ENCODE assay signal across 26 mouse cellular contexts in the genomic region with DNA sequence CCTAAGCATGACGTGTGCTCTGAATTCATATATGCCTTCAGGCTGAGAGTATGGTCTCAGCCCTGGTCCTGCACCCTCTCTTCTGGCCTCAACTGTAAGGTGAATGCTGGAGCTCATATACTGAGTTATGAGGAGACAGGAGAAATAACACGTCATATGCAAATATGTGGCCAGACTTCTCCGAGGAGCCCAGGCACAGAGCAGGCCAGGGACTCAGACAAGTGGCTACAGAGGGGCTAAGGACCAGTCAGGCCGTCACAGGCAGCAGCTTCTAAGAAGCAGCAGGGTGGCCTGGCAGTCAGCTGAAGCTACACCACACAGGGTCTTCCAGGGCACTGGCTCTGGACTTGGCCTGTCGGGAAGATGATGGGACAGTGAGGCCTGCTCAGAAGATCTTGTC.
"Had no signal": no experiment of that assay in that cellular context is flagged by ENCODE, and none has a peak within 500 bp of the region (broad histone marks: within the 10 kb centered on the region; RNA-seq: fewer than 3 reads in every experiment).

No protein-coding gene starts in this region.

- H3K4me1 ChIP-seq: limb, embryonic 13.5 days; limb, embryonic 15.5 days had no signal

- H3K9ac ChIP-seq: heart, embryonic 12.5 days; hindbrain, embryonic 13.5 days; hindbrain, embryonic 15.5 days; kidney, embryonic 15.5 days; limb, embryonic 13.5 days; limb, embryonic 15.5 days; liver, embryonic 14.5 days had no signal

- DNase-seq: gastrocnemius, postnatal 10 days; gastrocnemius, postnatal 25 days; heart, adult 18-20 months; heart, postnatal 10 days; heart, postnatal 4 days; kidney, adult 11 months; kidney, adult 2 months; kidney, adult 9 months; kidney, postnatal 14 days; kidney, postnatal 36 days; layer of hippocampus, adult 9-11 months; layer of hippocampus, postnatal 36 days; left cerebral cortex, postnatal 4 days had no signal

- H3K27me3 ChIP-seq: heart, embryonic 12.5 days; hindbrain, embryonic 13.5 days; hindbrain, embryonic 15.5 days; kidney, embryonic 15.5 days; limb, embryonic 13.5 days; limb, embryonic 15.5 days had no signal

- H3K9me3 ChIP-seq: heart, embryonic 10.5 days; hindbrain, embryonic 10.5 days; hindbrain, embryonic 13.5 days; hindbrain, embryonic 15.5 days; kidney, embryonic 15.5 days; limb, embryonic 13.5 days; limb, embryonic 15.5 days had no signal

- H3K4me3 ChIP-seq: heart, embryonic 10.5 days; heart, embryonic 12.5 days; hindbrain, embryonic 10.5 days; hindbrain, embryonic 13.5 days; hindbrain, embryonic 15.5 days; kidney, embryonic 15.5 days; limb, embryonic 13.5 days; limb, embryonic 15.5 days had no signal

- H3K4me2 ChIP-seq: heart, embryonic 12.5 days; hindbrain, embryonic 13.5 days; hindbrain, embryonic 15.5 days; kidney, embryonic 15.5 days; limb, embryonic 13.5 days; limb, embryonic 15.5 days; liver, embryonic 11.5 days had no signal

- ATAC-seq: hindbrain, postnatal 0 days; intestine, embryonic 16.5 days had no signal

- H3K27ac ChIP-seq: heart, embryonic 10.5 days; hindbrain, embryonic 10.5 days; hindbrain, embryonic 13.5 days; hindbrain, embryonic 15.5 days; hindbrain, postnatal 0 days; kidney, embryonic 15.5 days; kidney, postnatal 0 days; limb, embryonic 13.5 days; limb, embryonic 15.5 days; liver, embryonic 14.5 days had no signal
